Mouse (Mus musculus) lung, embryonic 14.5 days (tissue): ENCODE results near the gene Ugt1a9. TPM values are rescaled to one million over a fixed set of nuclear protein-coding genes. Genes with fewer than 3 reads are reported as not detected.

ENCODE experiments used
- ATAC-seq: fragments of 200-750 bp; cut with Nextera tagmentation; 2 replicates; pipeline ENCODE4 v1.8.0; 2017; ENCODE audit warnings: mild to moderate bottlenecking, moderate TSS enrichment, moderate library complexity; ENCODE audit not compliant: insufficient read depth
- DNase-seq: peaks from one replicate; pipeline ENCODE4 v3.0.0-alpha.2; 2015
- H3K27ac ChIP-seq: fragments of 300-500 bp; sonication (generic); 2 replicates; pipeline ENCODE4 v1.5.1; 2014; ENCODE audit warnings: low read depth, mild to moderate bottlenecking, moderate library complexity
- H3K27me3 ChIP-seq: fragments of 300-500 bp; sonication (generic); 2 replicates; pipeline ENCODE4 v1.6.1; 2014; ENCODE audit warnings: low read length, control low read depth; ENCODE audit not compliant: insufficient read depth
- H3K36me3 ChIP-seq: fragments of 300-500 bp; sonication (generic); 2 replicates; pipeline ENCODE4 v1.6.1; 2014; ENCODE audit warnings: control low read depth; ENCODE audit not compliant: insufficient read depth
- H3K4me1 ChIP-seq: fragments of 300-500 bp; sonication (generic); 2 replicates; pipeline ENCODE4 v1.6.1; 2014; ENCODE audit warnings: antibody characterized with exemption, control low read depth; ENCODE audit not compliant: insufficient read depth
- H3K4me2 ChIP-seq: fragments of 300-500 bp; sonication (generic); 2 replicates; pipeline ENCODE4 v1.6.1; 2014; ENCODE audit warnings: mild to moderate bottlenecking
- H3K4me3 ChIP-seq: fragments of 300-500 bp; sonication (generic); 2 replicates; pipeline ENCODE4 v1.5.1; 2014; ENCODE audit warnings: low read depth, low read length
- H3K9ac ChIP-seq: fragments of 300-500 bp; sonication (generic); 2 replicates; pipeline ENCODE4 v1.6.1; 2014
- H3K9me3 ChIP-seq: fragments of 300-500 bp; sonication (generic); 2 replicates; pipeline ENCODE4 v1.6.1; 2016; ENCODE audit warnings: low read depth, low read length, control low read depth
- CTCF ChIP-seq: IDR thresholded peaks from 2 replicates; pipeline ENCODE4 v1.5.1; 2016; ENCODE audit warnings: antibody characterized with exemption, low read depth
- WGBS: fragments of 180-500 bp; shearing (Covaris S2); extraction: QIAGEN DNeasy Blood & Tissue Kit; methylation state at CpG from one replicate; pipeline ENCODE4 v1.1.7; 2014; 5-methylcytosine and 5-hydroxymethylcytosine counted together
- polyA plus RNA-seq: library from polyadenylated mRNA; unstranded; fragments of >200 nt; fragmentation: Nextera tagmentation; extraction: Ambion mirVana; gene quantifications from 2 replicates; pipeline ENCODE4 v1.2.1, GENCODE M21; 2014

The Ugt1a9 gene
- polyA plus RNA-seq, 1 experiment from 2014 or later: not detected

DNA sequence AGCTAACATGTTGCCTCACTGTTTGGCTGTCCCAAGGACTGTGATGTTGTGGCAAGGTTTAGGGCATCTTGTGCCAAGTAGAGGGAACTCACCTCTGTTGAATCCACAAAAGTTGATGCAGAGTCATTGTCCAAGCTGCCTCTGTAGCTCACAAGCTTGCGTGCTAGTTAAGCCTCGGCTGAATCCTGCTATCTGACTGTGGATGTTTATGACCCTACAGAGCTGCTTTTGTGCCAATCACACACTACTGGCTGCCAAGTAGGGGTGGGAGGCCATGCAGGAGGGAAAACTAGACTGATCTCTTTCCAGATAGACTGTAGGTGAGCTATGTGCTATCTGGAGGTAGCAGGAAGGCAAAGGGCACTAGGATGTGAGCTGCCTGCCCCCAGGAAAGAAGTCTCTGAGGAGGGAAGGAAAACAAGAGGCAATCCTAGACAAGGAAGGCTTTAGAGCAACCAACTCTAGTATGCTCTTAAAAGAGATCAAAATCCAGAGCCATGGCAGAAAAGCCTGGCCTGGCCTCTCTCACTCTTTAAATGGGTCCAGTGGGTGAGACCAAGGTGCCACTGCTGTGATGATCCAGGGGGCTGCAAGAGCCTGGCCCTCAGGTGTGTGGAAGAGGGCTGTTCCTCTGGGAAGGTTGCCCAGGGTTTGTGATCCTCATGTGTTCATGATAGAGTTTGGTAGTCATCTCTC is 143.3 kb downstream of the Ugt1a9 start:
- TF ChIP-seq CTCF: no peak
- DNase-seq (peak; percentile 6), ATAC-seq (no peak)
- H3K27ac ChIP-seq: no peak overlapping the region
- no peak overlapping the region for H3K9ac ChIP-seq
- H3K4me2 ChIP-seq: no peak overlapping the region
- no peaks in the 10 kb centered on the region for H3K36me3 ChIP-seq
- 75% methylated on average over 2 of the region's 2 CpGs for WGBS
- no peak overlapping the region for H3K4me3 ChIP-seq
- H3K4me1 ChIP-seq: no peaks in the 10 kb centered on the region
- H3K9me3 ChIP-seq: peaks cover 62% of the 10 kb centered on the region
- H3K27me3 ChIP-seq: no peaks in the 10 kb centered on the region

DNA sequence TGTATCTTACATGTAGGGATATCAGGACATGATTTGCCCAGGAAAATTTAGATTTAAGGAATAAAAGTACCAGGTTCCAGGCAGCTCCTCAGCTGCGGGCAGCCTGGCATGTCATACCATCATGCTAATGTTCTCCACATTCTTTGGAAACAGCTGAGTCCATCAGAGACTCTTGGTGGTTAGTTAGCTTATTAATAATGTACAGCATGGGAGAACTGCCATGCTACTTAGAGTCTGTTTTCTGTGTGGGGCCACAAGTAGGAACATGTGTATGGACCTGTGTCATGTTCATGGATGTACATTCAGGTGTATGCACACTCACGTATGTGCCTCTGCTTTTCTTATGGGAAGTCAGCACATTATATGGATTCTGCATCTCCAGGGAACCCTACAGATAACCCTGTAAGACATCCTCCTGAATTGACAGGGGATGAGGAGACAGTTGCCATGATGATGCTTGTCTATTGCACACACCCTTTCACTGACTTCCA is 143.9 kb downstream of the Ugt1a9 start:
- ATAC-seq: no peak
- H3K36me3 ChIP-seq: no peaks in the 10 kb centered on the region
- DNase-seq: peak; percentile 6
- no peak overlapping the region for H3K9ac ChIP-seq
- no peaks in the 10 kb centered on the region for H3K27me3 ChIP-seq
- H3K9me3 ChIP-seq: peaks cover 62% of the 10 kb centered on the region
- H3K27ac ChIP-seq: no peak overlapping the region
- 77% methylated on average over 2 of the region's 2 CpGs for WGBS
- no peak for TF ChIP-seq CTCF
- H3K4me2 ChIP-seq: no peak overlapping the region
- H3K4me3 ChIP-seq: no peak overlapping the region
- H3K4me1 ChIP-seq: no peaks in the 10 kb centered on the region

GRCm38 (mm10) chr1:88215466-88216380 is 145.1 kb downstream of the Ugt1a9 start:
- Histone ChIP-seq H3K27ac (no peak overlapping the region), H3K4me2 (no peak overlapping the region), H3K9ac (no peak overlapping the region), H3K9me3 (peaks cover 62% of the 10 kb centered on the region), H3K36me3 (no peaks in the 10 kb centered on the region), H3K4me3 (no peak overlapping the region), H3K4me1 (no peaks in the 10 kb centered on the region), H3K27me3 (no peaks in the 10 kb centered on the region)
- no peak for TF ChIP-seq CTCF
- 0 out of 2 replicates have a peak, but pooled peaks have one; percentile 11 for ATAC-seq
- WGBS: 68% methylated on average over 10 of the region's 10 CpGs
- peak; percentile 13 for DNase-seq

DNA sequence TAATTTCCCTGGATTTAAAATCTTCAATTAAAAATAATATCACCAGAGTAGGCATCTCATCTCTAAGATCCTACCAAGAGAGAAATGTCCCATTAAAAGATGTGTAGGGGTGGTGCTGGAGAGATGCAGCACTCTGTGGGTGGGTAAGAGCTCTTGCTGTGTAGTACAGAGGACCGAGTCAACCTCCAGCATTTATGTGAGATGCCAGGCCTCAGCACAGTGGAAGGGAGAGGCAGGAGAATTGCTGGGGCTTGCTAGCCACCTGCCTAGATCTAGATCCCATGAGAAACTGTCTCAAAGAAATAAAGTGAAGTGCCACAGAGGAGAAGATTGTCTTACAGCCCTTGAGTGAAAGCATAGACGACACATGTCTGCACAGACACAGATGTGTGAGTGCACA is 146.0 kb downstream of the Ugt1a9 start:
- peaks cover 58% of the 10 kb centered on the region for H3K9me3 ChIP-seq
- H3K9ac ChIP-seq: no peak overlapping the region
- H3K27me3 ChIP-seq: no peaks in the 10 kb centered on the region
- no peak overlapping the region for H3K4me3 ChIP-seq
- 61% methylated on average over 2 of the region's 2 CpGs for WGBS
- H3K27ac ChIP-seq: no peak overlapping the region
- no peak for TF ChIP-seq CTCF
- ATAC-seq (no peak), DNase-seq (no peak)
- H3K36me3 ChIP-seq: no peaks in the 10 kb centered on the region
- no peak overlapping the region for H3K4me2 ChIP-seq
- H3K4me1 ChIP-seq: no peaks in the 10 kb centered on the region

- Histone ChIP-seq H3K4me1 (no peaks in the 10 kb centered on the region), H3K4me3 (no peak overlapping the region), H3K27me3 (no peaks in the 10 kb centered on the region), H3K36me3 (no peaks in the 10 kb centered on the region), H3K4me2 (no peak overlapping the region), H3K9ac (no peak overlapping the region), H3K27ac (no peak overlapping the region), H3K9me3 (peaks cover 55% of the 10 kb centered on the region)
- DNase-seq (peak; percentile 13), ATAC-seq (no peak)
- peak; percentile 34; the same call in 1 of the 2 replicates for TF ChIP-seq CTCF
- WGBS: 60% methylated on average over 2 of the region's 2 CpGs
Observed at GRCm38 (mm10) chr1:88217144-88217543, 146.5 kb downstream of the Ugt1a9 start.

DNA sequence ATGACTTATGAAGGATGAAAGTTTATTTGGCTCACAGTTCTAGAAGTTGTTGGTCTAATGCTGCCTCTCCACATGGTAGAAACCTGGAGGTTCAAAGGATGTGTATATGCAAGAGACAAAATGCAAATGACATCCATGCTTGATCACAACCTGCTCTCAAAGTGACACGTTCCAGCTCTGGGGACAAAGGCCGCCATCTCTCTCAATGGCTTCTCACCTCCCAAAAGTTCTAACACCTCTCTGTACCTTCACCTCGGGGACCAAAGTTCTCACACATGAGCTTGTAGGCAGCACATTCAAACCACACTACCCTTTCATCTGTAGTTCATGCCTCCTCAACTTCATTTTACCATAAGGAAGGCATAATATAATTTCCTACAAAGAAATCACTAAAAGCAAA is 147.0 kb downstream of the Ugt1a9 start:
- Histone ChIP-seq H3K9me3 (peaks cover 53% of the 10 kb centered on the region), H3K27me3 (no peaks in the 10 kb centered on the region), H3K4me1 (no peaks in the 10 kb centered on the region), H3K36me3 (no peaks in the 10 kb centered on the region), H3K27ac (no peak overlapping the region), H3K4me3 (no peak overlapping the region), H3K9ac (no peak overlapping the region), H3K4me2 (no peak overlapping the region)
- DNase-seq: no peak
- WGBS: 40% methylated on average over 3 of the region's 3 CpGs
- no peak for TF ChIP-seq CTCF
- ATAC-seq: no peak

DNA sequence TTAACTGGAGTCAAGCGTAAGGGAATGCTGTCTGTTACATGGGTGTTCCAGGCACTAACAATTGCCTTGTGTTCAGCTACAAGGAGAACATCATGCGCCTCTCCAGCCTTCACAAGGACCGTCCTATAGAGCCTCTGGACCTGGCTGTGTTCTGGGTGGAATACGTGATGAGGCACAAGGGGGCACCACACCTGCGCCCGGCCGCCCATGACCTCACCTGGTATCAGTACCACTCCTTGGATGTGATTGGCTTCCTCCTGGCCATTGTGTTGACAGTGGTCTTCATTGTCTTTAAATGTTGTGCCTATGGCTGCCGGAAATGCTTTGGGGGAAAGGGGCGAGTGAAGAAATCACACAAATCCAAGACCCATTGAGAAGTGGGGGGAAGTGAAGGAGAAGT is 147.5 kb downstream of the Ugt1a9 start:
- peak; percentile 11 for DNase-seq
- Histone ChIP-seq H3K36me3 (no peaks in the 10 kb centered on the region), H3K27me3 (no peaks in the 10 kb centered on the region), H3K9ac (no peak overlapping the region), H3K4me2 (no peak overlapping the region), H3K9me3 (peaks cover 48% of the 10 kb centered on the region), H3K4me1 (no peaks in the 10 kb centered on the region), H3K4me3 (no peak overlapping the region), H3K27ac (no peak overlapping the region)
- no peak for TF ChIP-seq CTCF
- no peak for ATAC-seq
- 71% methylated on average over 9 of the region's 9 CpGs for WGBS
